Mouse (Mus musculus): ENCODE measurements around the gene Ano4.

Gene Ano4

DNA sequence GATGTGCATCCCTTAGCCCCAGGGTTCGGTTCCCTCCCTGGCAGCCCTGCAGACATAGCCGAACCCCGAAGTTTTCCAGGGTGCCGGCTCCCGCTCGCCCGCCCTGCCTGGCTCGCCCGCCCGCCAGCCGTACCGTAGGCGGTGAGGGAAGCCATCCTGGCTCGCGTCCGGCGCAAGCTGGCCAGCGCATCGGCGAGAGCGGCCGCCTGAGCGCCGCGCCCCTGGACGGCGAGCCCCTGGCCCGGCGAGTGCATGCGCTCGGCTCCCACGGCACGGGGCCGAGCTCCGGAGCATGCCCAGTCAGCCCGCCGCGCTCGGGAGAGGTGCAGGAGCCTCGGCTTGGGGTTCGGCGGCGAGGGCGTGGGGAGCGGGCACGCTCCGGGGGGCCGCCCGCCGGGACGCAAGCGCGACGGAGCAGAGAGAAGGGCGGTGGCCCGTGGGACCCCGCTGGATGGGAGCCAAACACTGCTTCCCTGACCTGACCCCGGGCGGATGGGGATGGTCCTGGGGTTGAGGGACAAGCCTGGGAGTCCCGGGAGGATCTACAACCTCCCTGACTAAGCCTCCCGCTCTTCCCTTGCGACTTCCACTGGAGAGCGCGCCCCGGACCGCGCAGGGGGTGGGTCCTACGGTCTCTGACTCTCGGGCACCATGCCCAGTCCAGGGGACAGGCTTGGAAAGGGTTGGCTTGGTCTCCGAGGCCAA, at the start of gene Ano4:
Gene Ano4, minus strand, starts transcription at position 272 of the 705 bp plus-strand sequence.
- no peak for DNase-seq

DNA sequence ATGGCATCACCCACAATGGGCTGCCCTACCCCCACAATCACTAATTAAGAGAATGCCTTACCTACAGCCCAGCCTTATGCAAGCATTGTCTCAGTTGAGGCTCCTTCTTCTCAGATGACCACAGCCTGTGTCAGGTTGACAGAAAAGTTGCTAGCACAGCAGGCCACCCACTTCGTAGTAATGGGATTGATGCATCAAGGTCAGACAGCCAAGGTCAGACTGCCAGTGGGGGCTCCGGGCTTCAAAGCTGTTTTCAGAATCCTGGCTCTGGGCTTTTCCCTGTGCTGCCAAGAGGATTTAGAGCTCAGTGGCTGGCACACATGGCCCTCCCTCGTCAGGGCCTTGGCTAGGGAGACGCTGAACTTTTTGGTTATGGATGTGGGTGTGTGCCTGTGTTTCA, 48.1 kb upstream of the Ano4 start:
- DNase-seq = no peak

DNA sequence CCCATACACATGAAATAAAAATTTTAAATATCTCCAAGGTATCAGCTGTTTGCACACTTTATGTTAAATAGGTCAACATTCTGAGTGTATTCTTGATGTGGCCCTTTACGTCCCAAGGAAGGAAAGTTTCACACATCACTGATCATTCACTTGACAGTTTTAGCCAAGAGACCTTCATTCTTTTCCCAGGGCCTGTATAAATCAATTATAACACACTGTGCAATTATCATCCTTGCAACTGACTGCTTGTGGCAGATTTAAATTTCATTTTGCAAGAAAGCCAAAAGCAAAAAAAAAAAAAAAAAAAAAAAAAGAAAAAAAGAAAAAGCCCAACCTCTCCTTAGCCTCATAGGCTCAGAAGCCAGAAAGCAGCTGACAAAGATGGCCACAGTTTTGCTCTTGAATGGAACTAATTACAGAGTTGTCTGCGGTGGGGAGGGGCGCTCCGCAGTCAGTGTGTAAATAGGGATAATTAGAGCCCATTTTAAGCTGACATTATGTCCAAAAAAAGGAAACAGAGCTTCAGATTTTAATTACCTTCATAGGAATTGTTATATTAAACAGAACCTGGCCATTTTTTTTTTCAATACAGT, 47.1 kb upstream of the Ano4 start:
- no peak for DNase-seq

DNA sequence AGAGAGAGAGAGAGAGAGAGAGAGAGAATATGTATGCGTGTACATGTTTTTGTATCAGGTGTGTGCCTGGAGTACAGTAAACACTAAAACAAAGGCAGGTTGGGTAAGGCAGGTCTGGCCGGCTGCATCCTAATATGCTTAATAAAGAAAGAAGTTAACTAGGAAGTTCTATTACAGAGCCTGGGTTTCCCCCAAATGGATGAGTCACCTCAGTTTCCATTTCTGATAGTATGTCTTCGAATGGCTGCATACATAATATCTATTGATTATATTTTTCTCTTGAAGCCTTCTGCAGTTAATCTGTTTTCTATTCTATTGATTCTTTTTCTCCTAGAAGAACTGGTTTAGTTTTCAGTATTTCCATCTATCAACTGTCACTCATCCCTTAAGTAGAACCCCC, 41.9 kb upstream of the Ano4 start:
- no peak for DNase-seq

DNA sequence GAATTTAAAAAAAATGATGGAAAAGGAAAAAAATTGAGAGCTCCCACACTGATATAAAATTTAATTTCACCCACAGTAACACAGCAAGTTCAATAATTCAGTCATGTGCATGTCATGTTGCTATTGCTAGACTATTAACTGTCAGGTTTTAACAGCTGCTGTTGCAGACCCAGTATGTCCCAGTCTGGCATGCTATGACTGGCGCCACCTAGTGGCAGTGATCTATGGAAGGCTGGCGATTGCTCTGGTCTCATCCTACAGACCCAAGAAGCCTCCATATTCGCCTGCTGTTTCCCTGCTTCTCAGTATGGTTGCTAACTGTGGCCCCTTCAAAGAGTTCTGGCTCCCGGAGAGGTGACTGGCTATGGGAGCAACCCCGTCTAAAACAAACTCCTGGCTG, 38.9 kb upstream of the Ano4 start:
- peak; percentile 34 to 36 for DNase-seq

DNA sequence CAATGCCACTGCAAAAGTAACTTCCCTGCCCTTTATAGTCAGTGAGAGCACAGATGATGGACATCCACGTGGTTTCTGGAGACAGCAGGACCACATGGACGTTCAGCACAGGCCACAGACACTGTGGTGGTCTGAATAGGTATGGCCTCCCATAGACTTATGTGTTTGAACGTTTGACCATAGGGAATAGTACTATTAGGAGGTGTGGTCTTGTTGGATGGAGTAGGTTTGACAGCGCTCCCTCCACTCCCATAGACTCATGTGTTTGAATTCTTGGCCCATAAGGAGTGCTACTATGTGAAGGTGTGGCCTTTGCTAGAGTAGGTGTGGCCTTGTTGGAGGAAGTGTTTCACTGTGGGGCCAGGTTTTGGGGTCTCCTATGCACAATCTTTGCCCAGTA, 33.2 kb upstream of the Ano4 start:
- DNase-seq = no peak

DNA sequence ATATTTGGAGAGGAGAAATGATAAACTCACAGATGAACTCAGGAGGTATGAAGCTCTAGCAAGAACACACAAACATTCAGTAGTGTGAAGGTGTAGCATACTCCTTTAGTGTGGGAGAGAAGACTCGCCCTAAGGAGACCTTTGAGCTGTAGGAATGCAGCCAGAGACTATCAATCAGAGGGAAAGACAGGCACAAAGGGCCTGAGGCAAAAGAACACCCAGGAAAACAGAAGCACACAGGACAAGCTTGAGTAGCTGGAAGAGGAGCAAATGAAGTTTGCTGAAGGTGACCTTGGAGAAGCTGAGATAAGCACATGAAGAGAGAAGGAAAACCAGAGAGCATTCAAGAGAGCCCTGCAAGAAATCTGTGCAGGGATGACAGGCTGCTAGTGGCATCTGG, 25.5 kb upstream of the Ano4 start:
- no peak for DNase-seq

DNA sequence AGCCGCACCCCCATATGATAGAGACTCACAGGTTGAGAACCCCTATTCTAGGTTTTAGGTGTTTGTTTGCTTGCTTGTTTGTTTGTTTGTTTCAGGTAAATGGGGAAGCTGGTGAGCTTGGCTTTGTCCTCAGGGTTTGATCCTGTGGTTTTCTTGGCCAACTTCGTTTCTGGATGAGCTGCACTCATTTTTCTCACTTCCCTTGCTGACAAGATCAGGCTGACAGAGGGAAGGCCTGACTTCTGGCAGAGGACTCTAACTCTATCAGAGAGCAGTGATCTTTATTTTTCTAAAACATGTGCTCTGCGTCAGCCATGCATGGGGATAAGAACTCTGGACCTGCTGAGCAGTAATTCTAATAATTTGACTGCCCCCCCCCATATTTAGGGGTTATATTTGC, 14.4 kb upstream of the Ano4 start:
- no peak for DNase-seq

DNA sequence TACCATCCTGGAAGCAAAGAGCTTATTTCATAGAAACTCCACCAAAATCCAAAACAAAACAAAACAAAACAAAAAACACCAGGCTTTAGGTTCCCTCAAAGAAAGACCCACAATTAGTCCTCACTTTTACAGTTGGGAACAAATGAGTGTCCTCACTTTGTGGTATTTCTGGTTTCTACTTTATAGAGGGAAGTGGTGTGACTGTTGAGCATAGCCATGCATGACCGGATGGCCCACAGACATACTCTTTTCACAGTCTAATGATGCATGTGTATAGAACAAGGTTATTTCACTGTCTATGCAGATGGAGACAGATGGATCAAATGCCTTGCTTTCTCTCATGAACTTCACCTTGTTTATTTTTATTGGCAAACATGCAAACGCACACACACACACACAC, 10.1 kb upstream of the Ano4 start:
- DNase-seq = no peak

DNA sequence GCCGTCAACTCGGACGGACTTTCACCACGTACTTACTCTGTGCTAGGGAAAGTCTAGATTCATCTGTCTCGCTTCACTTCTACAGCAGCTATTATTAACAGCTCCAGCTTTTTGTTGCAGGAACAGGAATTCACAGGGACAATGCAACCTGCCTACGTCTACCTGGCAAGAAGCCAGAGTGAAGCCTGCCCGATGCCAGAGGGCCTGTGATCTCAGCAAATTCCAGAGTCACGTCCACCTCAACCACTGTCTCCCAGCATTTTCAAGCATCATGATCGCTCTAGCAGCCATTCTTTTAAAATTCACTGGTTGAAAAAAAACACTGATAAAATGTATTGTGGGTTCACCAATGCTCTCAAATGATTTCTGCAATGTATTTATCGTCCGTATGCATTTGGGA, 6.9 kb upstream of the Ano4 start:
- DNase-seq = no peak

DNA sequence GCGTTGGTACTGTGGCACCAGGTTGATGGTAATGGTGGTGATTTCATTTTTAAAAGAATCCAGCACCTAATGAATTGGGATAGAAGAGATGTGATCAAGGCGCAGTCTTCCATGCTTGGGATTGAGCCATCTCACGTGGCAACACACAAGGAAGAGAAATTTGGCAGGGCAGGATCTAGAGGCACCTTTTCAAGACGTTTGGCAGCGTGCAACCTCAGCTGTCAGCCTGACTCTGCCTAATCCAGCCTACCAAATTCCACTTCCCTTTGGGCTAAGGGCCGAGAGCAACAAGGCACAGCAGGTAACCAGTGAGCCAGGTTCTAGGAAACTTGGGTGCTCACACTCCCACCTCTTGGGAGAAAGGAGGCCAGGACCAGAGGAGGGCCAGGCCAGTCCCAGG, 1.0 kb upstream of the Ano4 start:
- no peak for DNase-seq

DNA sequence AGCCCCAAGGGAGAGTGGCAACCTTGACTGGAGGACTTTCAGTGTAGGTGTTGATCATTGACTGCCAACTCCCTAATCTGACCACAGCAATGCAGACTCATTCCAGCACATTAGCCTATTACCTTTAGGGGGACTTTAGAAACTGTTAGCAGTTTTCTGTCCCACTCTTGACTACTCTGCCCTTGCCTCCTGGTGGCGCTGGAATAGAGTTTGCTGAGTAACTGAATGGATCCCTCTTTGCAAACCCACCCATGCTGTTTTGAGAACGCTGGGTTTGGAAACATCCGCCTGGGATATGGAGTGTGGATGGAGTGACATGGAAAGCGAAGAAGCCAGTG, 603 bp upstream of the Ano4 start:
- DNase-seq = no peak

DNA sequence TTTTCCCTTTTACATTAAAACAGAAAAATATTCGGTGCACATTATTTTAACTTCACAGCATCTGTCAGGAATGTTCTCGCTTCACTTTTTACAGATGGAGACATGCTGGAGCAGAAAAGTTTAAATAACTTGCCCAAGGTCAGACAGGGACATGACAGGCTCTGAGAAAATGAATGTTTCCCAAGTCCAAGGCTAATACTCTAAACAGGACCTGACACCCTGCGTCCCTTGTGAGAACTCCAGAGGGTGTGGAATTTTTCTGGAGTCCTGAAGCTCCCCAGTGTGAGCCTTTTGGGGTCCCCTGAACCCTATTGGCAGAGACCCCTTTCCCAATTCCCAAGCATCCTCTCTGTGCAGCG, 451 bp downstream of the Ano4 start:
- no peak for DNase-seq

DNA sequence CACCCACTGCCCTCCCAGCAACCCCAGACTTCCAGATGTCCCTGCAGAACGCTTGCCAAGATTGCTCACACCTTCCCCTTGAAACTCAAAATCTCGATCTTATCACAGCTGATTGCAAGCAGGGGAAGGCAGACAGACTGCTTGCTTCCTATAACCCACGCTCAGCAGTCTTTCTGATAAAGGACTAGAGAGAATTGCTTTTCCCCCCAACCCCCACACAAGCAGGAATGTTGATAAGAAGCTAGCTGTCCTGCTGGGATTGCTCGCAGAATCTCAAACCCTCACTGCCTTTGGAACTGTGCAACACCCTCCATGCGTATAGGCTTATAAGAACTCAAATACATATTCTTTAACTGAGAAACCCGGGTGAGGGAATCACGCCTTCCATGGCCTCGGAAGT, 846 bp downstream of the Ano4 start:
- DNase-seq = no peak

DNA sequence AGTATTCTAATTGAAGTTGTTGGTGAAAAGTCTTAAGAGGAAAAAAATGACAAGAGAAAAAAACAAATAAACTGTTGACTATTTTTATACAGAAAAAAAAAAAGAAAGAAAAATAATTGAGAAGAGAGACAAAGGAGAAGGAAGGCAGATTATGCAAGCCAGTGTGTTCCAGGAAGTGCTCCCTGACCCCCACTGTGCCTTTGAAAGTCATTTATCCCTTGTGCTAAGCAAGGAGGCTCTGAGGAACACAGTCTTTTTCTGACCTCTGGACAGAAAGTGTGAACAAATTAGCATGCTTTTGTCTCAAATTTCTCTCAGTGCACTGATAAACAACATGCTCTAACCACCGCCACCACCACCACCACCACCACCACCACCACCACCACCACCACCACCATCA, 14.3 kb downstream of the Ano4 start:
- no peak for DNase-seq

DNA sequence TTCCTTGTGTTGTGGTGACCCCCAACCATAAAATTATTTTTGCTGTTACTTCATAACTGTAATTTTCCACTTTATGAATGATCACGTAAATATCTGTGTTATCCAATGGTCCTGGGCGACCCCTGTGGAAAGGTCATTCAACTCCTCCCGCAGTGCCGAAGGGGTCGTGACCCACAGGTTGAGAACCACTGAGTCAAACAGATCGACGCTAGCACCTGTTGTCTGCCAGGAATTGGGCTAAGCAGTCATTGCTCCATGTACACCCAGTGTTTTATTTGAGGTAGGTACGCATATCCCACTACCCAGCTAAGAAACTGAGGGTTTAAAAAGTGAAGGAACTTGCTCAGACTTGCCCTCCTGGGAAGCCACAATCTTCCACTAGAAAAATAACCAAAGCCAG, 14.8 kb downstream of the Ano4 start:
- no peak for DNase-seq

DNA sequence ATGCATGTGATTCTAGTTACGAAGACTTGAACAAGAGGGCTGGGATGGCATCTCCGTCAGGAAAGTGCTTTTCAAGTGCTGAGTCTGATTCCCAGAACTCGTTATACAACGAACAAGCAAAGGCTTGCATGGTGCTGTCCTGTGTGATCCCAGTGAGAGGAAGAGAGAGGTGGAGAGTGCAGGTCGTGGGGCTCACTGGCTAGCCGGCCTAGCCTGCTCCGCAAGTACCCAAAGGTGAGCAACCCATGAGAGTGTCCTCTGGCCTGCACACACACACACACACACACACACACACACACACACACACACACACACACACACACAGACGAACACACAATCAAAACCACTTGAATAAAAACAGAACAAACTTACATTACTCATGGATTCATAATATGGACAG, 15.7 kb downstream of the Ano4 start:
- DNase-seq = no peak

DNA sequence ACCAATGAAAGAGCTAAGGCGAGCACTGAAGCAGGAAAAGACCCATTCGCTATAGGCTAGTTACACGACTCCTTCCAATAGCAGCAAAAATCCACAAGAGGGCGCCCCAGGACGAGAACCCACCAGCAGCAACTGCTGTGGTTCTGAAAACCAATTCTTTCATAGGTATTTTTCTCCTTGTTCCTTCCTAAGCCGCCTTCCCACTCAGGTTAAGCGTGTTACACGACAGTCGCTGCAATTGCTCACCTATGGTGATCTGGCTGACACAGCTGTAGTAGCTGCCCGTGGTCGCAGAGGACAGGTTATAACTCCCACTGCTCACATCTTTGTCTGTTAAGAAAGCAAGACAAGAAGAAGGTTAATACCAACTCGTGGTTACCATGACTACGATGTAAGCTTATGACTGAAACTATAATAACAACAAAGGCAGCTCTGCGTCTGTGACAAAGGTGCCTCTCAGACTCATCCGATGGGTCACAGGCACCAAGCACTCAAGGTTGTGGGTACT, 17.5 kb downstream of the Ano4 start:
- peak; percentile 9 to 17 for DNase-seq

DNA sequence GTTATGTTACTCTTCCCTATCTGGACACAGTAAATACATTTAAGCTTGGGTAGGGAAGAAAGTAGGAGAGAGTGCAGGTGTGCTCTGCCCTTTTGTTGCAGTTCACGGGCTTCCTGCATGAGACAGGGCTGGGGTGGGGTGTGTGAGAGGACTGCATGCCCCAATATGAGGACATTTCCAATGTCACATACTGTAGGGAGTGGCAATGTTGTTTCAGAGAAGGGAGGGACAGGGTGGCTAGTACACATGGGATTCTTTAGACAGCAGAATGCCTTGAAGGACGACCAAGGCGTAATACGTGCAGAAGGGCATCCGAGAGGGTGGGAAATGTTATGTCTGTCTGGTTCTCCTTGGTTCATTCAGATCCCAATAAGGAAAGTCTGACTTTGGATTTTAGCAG, 18.2 kb downstream of the Ano4 start:
- no peak for DNase-seq

DNA sequence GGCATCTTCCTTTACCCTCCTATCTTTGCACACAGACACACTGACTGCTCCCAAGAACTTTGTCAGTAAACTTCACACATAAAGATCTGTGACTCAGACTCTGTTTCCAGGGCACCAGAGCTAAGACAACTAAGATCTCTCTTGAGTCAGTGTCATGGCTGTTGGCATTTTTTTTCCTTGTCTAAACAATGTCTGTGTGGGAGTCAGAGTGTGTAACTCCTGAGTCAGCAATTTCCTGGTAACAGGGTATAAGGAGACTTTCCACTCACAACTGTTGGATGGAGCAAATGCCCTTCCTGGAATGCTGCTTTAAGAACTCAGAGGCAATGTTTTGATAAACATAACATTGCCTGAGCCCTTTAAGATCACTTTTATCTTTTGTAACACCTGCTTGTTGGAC, 37.0 kb downstream of the Ano4 start:
- no peak for DNase-seq

DNA sequence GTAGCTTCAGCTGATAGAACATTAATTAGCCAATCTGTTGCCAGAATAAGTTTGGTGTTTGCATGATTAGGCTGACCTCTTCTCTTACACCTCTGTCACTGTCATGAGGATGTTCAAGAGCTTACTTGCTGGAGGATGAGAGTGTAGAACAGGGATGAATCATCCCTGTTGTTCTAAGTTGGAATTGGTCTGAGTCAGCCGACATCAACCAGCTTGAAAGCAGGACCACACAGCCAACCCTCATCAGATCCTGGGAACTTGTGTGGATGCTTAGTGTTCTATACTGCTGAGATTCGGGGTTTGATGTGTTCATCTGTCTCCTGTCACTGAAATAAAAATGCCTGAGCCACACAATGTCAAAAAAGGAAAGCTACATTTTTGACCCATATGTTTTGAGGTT, 44.2 kb downstream of the Ano4 start:
- DNase-seq = no peak

DNA sequence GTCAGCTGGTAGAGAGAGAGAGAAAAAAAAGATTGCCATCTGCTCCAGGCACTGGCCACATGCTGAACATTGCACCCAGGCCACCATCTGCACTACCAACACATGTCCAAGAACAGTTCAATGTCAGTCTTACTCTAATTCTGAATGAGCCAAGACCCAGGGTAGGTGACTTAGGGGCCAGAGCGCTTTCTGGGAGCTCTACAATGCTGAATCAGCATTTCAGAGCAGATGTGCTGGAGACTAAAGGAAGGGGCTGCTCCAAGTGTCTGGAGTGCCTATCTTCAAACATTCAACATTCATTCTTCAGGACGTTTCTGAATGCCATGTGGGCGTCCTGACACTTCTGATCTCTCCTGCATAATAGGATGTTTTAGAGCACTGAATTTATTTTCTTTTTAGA, 51.8 kb downstream of the Ano4 start:
- DNase-seq = no peak

DNA sequence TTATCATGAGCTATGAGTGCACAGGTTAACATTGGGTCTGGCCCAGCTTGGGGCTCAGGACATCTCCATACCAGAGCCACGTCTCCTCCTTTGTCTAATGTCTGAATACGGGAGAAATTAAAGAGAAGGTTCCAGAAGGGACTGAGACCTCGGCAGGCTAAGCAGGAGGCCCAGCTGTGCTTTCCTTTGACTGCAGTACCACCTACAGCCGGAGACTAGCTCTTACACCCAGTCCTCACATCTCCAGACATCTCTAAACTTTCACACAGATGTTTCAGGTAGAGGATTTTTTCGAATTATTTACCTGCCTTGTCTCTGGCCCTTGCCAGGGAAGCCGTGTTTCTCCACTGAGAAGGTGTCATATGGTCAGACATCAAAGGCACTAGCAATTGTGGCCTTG, 53.9 kb downstream of the Ano4 start:
- no peak for DNase-seq

DNA sequence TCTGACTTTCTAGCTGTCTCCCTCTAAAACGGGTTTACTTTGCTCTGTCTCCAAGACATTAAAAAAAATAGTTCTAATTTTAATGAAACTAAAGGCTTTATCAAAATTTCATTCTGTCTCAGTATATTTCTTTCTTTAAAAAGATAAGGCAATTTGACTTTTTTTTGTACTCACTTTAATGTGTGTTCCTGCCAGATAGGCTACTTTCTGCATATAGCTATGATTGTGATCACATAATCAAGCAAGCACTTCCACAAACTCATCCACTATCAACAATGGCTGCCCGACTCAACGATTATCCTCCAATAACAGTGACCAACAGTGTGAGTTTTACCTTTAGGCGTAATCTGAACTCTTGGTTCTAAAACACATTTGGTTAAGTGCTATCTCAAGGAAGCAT, 55.3 kb downstream of the Ano4 start:
- no peak for DNase-seq

DNA sequence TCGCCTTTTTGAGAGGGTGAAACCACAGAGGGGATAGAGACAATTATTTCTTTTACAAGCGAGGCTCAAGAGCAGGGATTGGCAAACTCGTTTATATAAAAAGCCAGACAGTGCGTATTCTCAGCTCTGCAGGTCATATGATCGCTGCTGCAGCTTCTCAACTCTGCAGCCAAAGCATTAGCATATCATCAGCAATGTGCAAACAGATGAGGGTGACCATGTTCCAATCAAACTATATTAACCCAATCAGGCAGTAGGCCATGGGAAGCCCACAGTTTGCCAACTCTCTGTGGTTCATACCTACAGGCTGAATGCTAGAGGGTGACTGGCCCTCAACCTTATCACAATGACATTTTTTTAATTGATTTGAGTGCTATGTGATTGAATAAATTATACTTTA, 64.2 kb downstream of the Ano4 start:
- no peak for DNase-seq
